Mouse (Mus musculus) heart, postnatal 4 days (tissue): Measurements from ENCODE around the gene Snhg11. TPM values are rescaled to one million over a fixed set of nuclear protein-coding genes. Genes with fewer than 3 reads are reported as not detected.
A peak's percentile ranks its signal among the peaks of the same experiment; 100 is the strongest.

Source experiments
- DNase-seq: peaks from one replicate; pipeline ENCODE4 v3.0.0; 2021
- total RNA-seq, 2 experiments: library from RNA; stranded (reverse); gene quantifications; 2 replicates each; pipeline ENCODE4 v1.2.3; 2021

Gene Snhg11
- under 1 TPM; 0.05 to 0.52 TPM for total RNA-seq

DNA sequence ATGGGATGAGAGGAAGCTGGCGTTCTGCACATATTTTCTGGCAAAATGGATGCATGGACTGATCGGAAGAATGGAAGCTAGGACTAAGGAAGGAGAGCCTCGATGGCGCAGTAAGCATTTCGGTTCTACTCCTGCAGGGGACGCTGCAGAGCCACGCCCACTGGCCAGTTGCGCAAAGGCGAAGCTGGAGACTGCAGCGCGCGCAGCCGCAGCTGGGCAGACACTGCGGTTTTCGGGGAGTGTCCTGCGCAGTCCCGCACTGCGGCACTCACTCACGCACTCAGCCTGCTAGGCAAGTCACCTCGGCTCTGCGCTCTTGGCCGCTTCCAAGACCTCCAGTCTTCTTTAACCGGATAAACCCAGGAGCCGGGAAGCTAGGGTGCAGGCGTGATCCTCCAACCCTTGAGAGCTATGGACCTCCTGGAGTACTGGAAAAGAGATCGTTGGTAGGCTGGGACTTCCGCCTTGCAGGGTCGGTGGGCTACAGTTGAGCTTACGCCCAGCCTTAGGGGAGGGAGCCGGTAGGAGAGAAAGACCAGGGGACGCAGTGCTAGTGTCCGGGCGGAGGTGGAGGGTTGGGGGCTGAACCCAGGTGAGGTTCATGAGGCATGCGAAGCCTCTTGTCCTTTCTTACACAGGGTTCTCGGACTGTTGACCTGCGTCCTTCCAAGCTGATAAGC, at the start of gene Snhg11:
TSS of gene Snhg11 (plus strand) at position 196 of the 680 bp plus-strand sequence.
- DNase-seq: no peak

GRCm38 (mm10) chr2:158334356-158334755, 41.1 kb upstream of the Snhg11 start:
- no peak for DNase-seq

DNA sequence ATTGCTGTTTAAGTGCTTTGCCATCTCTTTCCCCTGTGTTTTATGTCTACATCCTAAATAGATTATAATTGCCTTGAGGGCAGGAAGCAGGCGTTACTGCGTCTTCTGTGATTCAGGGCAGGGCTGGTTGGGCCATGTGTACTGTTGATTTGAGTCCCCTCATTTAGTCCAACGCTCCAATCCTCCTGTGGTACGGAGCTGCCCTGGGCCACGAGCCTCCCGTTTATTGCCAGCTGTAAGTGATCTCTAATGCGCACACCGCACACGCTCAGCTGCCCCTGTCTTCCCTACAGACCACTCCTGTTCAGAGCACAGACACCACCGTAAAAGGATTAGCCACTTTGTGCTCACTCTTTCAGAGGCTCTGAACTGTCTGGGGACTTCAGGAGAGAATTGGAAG, 37.7 kb upstream of the Snhg11 start:
- no peak for DNase-seq

DNA sequence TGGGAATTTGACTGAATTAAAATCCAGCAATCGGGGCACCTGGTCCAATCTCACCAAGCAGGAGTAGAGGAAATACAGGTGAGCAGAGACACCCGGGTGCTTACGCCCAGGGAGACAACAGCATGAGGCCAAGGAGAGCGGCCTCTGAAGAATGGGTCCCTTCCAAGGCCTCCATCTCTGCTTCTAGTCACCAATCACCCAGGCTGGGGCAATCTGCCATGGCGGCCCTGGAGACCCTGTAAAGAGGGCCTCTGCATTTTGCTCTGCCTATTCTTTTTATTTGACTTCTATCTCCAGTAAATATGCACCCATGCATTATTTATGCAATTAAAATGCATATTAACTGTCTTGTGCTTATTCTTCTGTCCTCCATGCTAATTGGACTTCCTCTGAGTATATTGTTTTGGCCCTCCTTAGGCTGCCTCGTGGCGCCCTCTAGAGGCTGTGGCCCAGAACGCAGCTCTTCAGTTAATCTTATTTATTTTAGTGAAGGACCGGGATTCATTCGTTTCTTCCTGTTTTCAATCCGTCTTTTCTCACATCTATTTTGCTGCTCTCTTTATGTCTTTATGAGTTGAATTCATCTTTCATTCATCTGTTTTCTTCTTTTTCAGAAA, 35.4 kb upstream of the Snhg11 start:
- DNase-seq: peak; percentile 76

DNA sequence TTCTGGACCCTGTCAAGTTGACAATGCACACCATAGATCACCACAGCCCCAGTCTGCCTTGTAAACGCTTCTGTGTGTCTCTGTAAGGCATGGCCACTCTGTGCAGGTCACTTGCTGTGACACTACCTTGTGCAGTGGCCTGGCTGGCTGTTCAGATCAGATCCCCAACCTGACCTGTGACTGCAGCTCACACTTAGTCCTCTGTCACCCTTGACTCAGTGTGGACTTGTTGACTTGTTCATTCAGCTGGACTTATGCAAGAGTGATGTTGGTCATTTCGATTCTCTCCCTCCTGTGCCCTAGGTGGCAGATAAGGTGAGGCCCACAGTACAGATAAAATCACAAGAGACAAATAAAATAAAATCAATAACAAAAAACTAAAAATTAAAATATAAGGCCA, 34.1 kb upstream of the Snhg11 start:
- no peak for DNase-seq

- no peak for DNase-seq
These were observed 31.9 kb upstream of the Snhg11 start for GRCm38 (mm10) chr2:158343495-158343894.

DNA sequence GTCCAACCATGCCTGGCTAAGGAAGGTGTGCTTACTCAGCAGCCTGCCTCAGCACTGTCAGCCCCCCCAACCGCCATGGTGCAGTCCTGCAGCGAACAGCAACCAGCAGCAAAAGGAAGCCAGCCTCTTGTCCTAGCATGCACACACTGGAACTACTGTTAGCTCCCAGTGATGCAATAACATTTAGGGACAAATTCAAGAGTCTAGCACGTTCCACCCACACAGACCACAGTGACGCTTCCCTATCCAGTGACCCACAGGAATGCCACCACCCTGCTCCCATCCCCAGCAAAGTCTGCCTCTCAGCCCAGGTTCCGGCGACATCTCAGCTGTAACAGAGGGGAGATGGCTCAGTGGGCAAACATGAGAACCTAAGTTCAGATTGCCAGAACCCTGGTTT, 29.0 kb upstream of the Snhg11 start:
- DNase-seq: no peak

DNA sequence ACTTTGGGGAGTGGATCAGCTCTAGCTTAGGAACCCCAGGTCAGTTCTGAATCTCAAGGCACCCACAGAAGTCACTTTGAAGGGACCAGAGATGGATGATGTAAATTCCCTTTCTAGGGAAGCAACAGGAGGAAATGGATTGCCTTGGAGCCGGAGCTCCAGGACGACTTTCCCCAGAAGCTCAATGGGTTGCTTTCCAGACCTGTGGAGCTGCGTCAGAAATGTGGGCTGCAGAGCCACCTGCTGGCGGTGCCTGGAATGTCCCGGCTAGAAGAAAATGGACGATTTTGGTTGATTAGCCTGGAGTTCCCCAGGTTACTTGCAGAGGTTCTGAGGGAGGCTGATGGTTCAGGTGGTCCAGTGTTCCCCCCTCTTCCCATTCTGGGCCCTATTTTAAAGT, 27.6 kb upstream of the Snhg11 start:
- peak; percentile 78 for DNase-seq

GRCm38 (mm10) chr2:158352801-158353520, 22.5 kb upstream of the Snhg11 start:
- no peak for DNase-seq

DNA sequence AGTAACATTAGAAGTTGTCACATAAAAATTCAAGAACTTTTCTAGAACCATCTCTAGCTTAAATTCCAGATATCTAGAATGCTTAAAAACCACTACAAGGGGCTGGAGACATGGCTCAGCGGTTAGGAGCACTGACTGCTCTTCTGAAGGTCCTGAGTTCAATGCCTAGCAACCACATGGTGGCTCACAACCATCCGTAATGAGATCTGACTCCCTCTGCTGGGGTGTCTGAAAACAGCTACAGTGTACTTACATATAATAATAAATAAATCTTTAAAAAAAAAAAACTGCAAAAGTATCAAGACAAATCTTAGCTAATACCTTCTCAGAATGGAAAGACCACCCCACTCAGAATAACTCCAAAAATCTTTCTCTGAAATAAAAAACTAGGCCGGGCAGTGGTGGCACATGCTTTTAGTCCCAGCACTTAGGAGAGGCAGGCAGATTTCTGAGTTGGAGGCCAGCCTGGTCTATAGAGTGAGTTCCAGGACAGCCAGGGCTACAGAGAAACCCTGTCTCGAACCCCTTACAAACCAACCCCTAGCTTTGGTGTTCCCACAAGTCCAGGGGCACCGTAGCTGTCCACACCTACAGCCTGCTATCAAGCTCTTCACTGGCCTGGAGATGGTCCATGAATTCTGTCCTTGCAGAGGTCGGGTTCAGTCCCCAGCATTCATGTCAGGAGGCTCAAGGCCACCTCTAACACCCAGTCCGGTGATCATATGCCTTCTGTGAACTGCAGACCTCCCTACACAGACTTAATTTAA, 20.9 kb upstream of the Snhg11 start:
- DNase-seq: no peak

DNA sequence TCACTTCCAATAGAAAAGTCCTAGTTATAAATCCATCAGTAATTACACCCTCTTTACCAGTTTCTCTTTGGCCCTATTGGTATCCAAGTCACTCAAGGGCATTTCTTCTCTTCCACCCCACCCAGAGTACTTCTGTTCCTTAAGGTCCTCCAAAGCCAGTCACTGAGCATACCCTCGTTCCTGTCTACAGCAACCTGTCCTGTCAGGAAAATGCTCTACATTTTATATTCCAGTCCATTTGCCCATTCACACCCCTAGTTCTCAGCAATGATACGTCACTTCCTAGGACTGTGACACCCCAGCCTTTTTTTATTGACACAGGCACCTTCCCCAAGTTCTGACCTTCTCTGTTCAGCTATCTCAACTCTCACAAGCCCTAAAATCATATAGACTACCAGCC, 20.2 kb upstream of the Snhg11 start:
- no peak for DNase-seq

- DNase-seq: no peak
These were observed 19.3 kb upstream of the Snhg11 start for GRCm38 (mm10) chr2:158356121-158356520.

DNA sequence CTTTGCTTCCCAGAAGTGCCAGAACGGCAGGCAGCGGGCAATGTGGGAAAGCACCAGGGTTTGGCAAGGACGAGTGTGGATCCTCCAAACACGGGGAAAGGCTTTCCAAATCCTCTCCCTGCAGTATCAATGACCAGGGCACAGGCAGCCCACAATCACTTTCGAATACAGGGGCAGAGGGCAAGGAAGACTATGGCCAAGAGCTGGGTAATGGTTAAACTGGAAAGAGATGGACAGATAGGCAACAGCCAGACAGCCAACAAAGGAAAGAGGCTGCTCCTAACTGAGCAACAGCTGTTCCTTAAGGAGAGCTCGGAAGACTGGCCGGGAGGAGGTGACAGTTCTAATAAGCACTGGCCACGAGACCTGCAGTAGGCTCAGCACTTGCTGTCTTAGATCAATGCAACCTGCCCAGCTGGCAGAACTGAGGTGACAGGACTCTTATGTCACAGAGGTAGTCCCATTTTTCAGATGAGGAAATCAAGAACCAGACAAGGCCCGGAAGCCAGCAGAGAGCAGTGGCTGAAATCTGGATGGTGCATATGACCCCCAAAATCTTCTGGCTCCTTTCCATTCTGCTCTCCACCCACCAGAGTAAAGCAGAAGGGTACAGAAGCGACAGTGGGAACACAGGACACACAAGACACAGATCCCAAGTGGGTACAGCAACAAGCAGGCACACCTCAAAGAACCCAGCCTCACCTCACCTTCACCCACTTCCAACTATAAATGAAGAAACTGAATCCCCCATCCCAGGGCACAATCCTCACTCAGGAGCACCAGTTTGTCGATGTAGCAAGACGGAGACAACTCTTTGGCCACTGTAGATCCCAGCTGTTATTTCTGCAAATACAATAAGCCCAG, 15.4 kb upstream of the Snhg11 start:
- no peak for DNase-seq

DNA sequence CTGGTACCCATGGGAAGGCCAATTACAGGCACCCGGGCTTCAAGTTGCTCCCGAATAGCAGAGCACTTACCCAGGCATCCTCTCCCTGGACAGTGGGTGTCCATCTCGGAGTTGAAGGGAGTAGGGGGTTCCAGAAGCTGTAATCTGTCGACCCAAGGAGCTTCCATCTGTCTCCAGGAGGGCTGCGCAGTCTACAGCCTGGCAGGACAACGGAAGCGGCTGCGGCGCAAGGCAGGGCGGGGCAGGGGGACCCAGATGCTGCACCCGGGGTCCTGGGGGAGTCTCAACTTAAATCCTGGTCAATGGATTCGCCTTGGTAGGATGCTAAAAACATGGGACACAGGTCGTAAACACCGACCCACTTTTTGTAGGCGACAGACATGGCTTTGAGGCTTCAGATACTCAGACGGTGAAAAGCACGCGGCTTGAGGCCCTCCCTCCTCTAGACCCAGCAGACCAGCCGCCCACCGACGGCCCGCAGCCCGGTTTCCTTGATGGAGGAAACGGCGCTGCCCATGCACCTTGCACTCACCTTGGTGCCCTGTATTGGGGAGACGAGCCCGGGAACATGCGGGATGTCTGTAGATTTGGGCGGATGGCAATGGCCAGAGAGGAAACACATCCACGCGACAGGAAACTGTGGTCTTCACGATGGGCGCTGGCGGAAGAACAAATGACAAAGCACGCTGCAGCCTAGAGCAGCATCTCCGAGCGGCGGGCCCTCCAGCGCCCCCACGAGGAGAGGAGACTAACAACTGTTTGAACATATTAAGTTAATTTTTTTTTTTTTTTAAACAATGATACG, 14.4 kb upstream of the Snhg11 start:
- peak; percentile 90 for DNase-seq

GRCm38 (mm10) chr2:158361678-158362320, 13.6 kb upstream of the Snhg11 start:
- no peak for DNase-seq

GRCm38 (mm10) chr2:158364175-158364574, 11.3 kb upstream of the Snhg11 start:
- no peak for DNase-seq

DNA sequence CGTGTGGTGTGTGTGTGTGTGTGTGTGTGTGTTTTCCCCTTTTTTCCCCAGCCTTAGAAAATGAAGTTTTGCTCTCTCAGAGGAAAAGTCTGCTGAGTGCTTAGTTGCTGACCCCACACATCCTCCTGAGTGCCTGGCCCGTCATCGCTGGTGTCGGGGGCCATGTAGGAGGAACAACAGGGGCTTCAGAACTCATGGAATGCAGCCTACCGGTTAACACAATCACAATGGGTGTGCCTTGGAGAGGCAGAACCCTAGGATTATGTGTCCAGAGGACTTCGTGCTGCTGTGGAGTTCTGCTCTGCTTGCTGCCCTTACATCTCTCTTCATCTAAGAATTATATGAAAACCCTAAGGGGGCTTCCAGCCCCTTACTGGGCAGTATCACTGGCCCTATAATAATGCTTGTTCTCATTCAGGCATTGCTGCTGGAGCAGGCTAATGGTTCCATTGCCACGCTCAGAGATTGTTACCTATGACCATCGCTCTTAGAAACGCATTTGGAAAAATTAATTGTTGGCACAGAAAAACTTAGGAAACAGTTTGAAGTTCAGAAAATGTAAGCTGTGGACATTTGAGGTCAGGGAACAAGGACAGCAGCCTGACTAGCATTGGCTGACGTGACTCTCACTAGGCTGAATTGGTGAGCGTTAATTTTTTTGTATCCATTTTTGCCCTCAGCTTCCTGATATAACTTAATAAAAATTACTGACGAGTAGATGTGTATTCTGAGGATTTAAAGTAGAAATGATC, 10.2 kb upstream of the Snhg11 start:
- DNase-seq: no peak

- no peak for DNase-seq
These were observed 7.8 kb upstream of the Snhg11 start for GRCm38 (mm10) chr2:158367654-158368053.

DNA sequence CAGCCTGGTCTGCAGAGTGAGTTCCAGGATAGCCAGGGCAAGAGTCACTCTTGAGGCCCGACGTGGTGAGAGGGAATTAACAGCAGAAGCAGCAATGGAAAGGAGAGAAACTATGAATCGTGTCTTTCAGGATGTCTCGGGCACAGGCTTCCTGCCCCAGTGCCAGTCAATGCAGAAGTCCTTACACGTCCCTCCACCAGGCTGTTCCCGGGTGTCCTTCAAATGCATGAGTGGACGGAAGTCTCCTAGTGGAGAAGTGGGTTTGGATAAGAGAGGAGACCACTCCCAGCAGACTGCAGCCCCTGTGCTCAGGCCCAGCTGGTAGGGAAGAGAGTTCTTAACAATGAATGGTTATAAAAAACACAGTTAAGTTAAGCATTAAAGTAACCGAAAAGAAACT, 7.1 kb upstream of the Snhg11 start:
- DNase-seq: no peak
